Mouse (Mus musculus) cortical plate, adult 2 months (tissue): ENCODE measurements at regions not wholly inside any gene's neighbourhood (a gene's known extent, or its start where the extent isn't known, plus 50 kb on each side); places are given as distances from the start of the nearest gene placed in this dataset.

Experiments used
- CTCF ChIP-seq: fragments of 200-500 bp; IDR thresholded peaks from 2 replicates; pipeline ENCODE4 v1.5.1; 2011; ENCODE audit warnings: mild to moderate bottlenecking, control low read depth, low read length; ENCODE audit not compliant: insufficient read depth; ENCODE audit errors: extremely low read depth
- POLR2A ChIP-seq: fragments of 200-500 bp; IDR thresholded peaks from 2 replicates; pipeline ENCODE4 v1.6.1; 2011; ENCODE audit warnings: mild to moderate bottlenecking, low read length, control low read depth; ENCODE audit not compliant: insufficient read depth; ENCODE audit errors: extremely low read depth

DNA sequence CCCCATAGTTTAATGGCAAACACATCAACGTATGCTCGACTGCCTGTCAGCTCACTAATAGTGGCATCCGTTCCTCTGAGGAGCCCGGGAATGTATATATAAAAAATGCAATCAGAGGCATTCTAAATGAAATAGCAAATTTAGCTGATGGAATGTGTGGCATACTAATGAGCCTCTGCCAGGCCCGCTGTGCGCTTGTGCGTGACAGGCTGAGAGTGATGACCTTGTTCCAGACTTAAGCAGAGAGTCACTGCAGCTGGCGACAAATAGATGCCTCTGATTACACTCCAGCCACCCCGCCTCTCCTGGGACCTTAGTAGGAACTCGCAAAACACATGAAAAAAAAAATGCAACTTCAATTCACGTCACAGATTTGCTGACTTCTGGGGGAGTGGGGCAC lies 252.0 kb upstream of the Daam1 start:
- no peak for TF ChIP-seq CTCF
- TF ChIP-seq POLR2A = no peak
